Mouse (Mus musculus) heart, adult 2 months (tissue): ENCODE measurements at regions not wholly inside any gene's neighbourhood (a gene's known extent, or its start where the extent isn't known, plus 50 kb on each side); places are given as distances from the start of the nearest gene placed in this dataset.

Experiments
- DNase-seq, 2 experiments: peaks; one replicate each; pipeline ENCODE4 v3.0.0; 2021
- H3K27ac ChIP-seq: fragments of 200-600 bp; 2 replicates; pipeline ENCODE4 v1.8.1; 2022
- H3K27me3 ChIP-seq: fragments of 200-500 bp; 2 replicates; pipeline ENCODE4 v1.6.1; 2012; ENCODE audit warnings: mild to moderate bottlenecking, low read length, inconsistent platforms, mixed read lengths; ENCODE audit not compliant: control insufficient read depth, insufficient read depth
- H3K36me3 ChIP-seq: fragments of 200-500 bp; 2 replicates; pipeline ENCODE4 v1.6.1; 2012; ENCODE audit warnings: low read length, inconsistent platforms; ENCODE audit not compliant: control insufficient read depth, insufficient read depth
- H3K4me1 ChIP-seq: fragments of 200-500 bp; 2 replicates; pipeline ENCODE4 v1.6.1; 2011; ENCODE audit warnings: low read length; ENCODE audit not compliant: control insufficient read depth, insufficient read depth
- H3K4me3 ChIP-seq: fragments of 200-600 bp; 2 replicates; pipeline ENCODE4 v1.8.1; 2022
- H3K79me2 ChIP-seq: fragments of 200-500 bp; replicated peaks from 2 replicates; pipeline ENCODE4 v1.6.1; 2012; ENCODE audit warnings: mild to moderate bottlenecking, inconsistent platforms, low read length, moderate library complexity, mixed read lengths; ENCODE audit not compliant: control insufficient read depth, insufficient read depth
- H3K9ac ChIP-seq: fragments of 200-500 bp; 2 replicates; pipeline ENCODE4 v1.6.1; 2012; ENCODE audit warnings: low read depth, mild to moderate bottlenecking, control low read depth, inconsistent platforms, low read length, mixed read lengths
- CTCF ChIP-seq: fragments of 200-600 bp; IDR thresholded peaks from 2 replicates; pipeline ENCODE4 v1.8.1; 2022; ENCODE audit warnings: antibody characterized with exemption, mild to moderate bottlenecking, moderate library complexity
- EP300 ChIP-seq: fragments of 200-500 bp; IDR thresholded peaks from 2 replicates; pipeline ENCODE4 v1.6.1; 2011; ENCODE audit warnings: low read depth, low read length, control low read depth; ENCODE audit not compliant: insufficient read depth
- POLR2A ChIP-seq: fragments of 200-500 bp; IDR thresholded peaks from 2 replicates; pipeline ENCODE4 v1.6.1; 2011; ENCODE audit warnings: mild to moderate bottlenecking, low read depth, low read length, control low read depth; ENCODE audit not compliant: insufficient read depth
- WGBS: fragments of 180-500 bp; shearing (Covaris S2); methylation state at CpG from one replicate; pipeline ENCODE4 v1.1.7; 2018; 5-methylcytosine and 5-hydroxymethylcytosine counted together
- intact Hi-C: fragments of 180-260 bp; cut with DNase I; formaldehyde crosslinking; loops from one replicate; pipeline ENCODE4 v1.15.1; 2025

DNA sequence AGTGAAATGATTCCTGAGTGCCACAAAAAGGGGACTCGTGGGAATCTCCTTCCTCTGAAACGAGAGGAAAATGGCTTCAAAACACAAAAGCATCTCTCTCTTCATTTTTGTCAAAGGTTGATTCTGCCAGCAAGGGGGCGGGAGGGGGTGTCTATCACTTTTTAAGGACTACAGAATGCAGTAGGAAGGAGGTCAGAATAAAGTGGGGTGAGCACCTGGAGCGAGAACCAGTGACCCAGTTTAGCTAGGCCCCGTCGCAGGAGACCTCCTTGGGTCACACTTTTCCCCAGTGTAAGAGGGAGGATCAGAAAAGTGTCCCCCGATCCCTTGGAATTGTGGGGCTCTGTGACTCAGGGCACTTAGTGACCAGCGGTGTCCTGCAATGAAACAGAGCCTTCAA, 133.1 kb downstream of the Tgfb2 start:
- 92% methylated on average over 8 of the region's 8 CpGs for WGBS
- Histone ChIP-seq H3K27me3 (no peaks in the 10 kb centered on the region), H3K9ac (no peak overlapping the region), H3K36me3 (no peaks in the 10 kb centered on the region), H3K4me1 (peaks cover 4% of the 10 kb centered on the region), H3K27ac (no peak overlapping the region), H3K79me2 (no peaks in the 10 kb centered on the region), H3K4me3 (no peak overlapping the region)
- TF ChIP-seq EP300 (no peak), CTCF (no peak), POLR2A (no peak)
- intact Hi-C loops: loop anchor here (10.0 kb wide), 1 partner anchor 458 kb away; the partner anchor contains the start of gene Lyplal1
- no peak for DNase-seq

DNA sequence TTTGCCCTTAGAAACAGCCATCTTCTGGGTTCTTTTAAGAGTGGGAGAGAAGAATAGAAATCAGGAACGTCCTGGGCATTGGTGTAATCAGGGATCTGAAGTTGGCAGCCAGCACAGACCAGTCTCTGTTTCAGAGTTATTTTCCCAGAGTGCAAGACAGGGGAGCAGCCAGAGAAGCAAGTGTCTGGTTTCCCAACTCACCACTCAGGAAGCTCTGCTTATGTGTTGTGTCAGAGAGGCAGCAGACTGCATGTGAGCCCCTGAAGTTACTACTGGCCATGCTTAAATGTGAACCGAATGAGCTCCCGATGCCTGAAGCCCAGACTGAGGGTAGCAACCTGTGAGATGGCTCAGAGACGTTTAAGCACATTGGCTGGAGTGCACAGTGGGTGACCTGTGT, 133.7 kb downstream of the Tgfb2 start:
- no peak overlapping the region for H3K27ac ChIP-seq

DNA sequence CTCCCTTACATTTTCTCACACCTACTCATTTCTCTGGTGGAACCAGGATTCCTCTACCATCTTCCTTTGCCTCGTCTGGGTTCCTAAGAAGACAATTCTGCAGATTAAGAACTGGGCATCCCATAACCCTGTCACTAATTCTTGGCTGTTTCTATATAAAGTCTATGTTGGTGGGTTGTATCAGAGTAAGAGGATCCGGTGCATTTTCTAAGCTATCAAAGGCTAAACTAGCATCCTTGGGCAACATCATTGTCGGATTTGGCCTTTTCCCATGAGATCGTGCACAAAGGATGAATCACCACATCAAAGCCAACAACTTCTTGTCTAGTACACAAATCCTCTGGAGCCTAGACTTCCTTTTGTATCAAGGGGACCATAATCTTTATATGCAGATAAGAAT, 137.3 kb downstream of the Tgfb2 start:
- Histone ChIP-seq H3K79me2 (no peaks in the 10 kb centered on the region), H3K27me3 (no peaks in the 10 kb centered on the region), H3K36me3 (no peaks in the 10 kb centered on the region), H3K9ac (no peak overlapping the region), H3K27ac (no peak overlapping the region), H3K4me1 (peaks cover 4% of the 10 kb centered on the region; the same call in 1 of the 2 replicates), H3K4me3 (no peak overlapping the region)
- DNase-seq: no peak
- intact Hi-C loops: no loop called here
- no peak for TF ChIP-seq CTCF
- no peak for TF ChIP-seq EP300
- TF ChIP-seq POLR2A: no peak
- WGBS: 71% methylated on average over 4 of the region's 4 CpGs

More for the DNA sequence above, 133.7 kb downstream of the Tgfb2 start:
- TF ChIP-seq POLR2A (no peak), EP300 (no peak), CTCF (no peak)
- H3K4me1 ChIP-seq: peaks cover 4% of the 10 kb centered on the region; the same call in 1 of the 2 replicates
- H3K79me2 ChIP-seq: no peaks in the 10 kb centered on the region
- no peaks in the 10 kb centered on the region for H3K36me3 ChIP-seq
- H3K4me3 ChIP-seq: no peak overlapping the region
- no peak overlapping the region for H3K9ac ChIP-seq
- 64% methylated on average over 4 of the region's 4 CpGs for WGBS
- H3K27me3 ChIP-seq: no peaks in the 10 kb centered on the region
- no peak for DNase-seq
- intact Hi-C loops: loop anchor here (10.0 kb wide), 1 partner anchor 457 kb away; the partner anchor contains the start of gene Lyplal1

DNA sequence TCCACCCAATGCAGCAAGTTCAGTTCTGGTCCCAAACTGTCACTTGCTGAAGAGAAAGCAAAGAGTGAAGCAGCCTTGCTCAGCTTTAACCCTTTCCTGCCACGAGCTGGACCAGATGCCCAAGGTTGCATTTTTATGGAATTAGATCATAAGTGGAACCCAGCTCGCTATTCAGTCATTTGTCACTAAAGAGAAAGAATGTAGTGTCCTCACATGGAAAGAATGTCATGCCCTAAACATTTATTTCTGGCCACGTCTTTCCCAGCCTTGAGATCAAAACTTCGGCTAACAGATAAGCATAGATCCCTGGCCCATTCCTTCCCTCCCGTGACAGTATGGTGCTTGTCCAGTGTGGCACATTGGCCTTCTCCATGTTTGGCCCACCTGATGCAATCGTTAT, 137.7 kb downstream of the Tgfb2 start:
- no peaks in the 10 kb centered on the region for H3K36me3 ChIP-seq

DNA sequence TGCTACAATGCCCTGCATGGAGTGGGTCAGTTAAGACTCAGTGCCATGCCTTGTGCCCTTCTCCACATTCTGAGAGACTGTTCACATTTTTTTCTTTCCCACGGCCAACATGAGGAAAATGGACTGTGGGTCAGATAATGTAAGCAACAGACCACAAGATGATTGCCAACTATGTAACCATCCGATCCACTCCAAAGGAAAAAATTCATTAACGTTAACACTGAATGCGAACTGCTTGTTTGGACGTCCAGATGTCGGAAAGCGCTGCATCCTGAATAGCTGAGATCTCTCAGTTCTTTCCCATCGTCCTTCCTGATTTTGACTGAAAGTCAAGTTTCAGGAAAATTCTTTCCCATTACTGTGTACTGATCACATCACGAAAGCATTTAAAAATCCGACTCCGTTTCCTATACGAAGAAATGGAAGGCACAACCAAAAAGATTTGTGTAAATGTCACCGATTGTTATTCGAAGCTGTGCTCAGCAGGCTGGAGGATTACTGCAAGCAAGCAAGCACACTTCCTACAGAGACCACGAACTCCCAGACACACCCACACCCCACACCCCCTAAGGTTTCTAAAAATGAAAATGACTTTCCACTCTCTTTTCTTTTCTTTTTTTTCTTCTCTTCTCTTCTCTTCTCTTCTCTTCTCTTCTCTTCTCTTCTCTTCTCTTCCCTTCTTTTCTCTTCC, 138.5 kb downstream of the Tgfb2 start:
- Histone ChIP-seq H3K36me3 (no peaks in the 10 kb centered on the region), H3K27me3 (no peaks in the 10 kb centered on the region), H3K27ac (no peak overlapping the region; the same call in 1 of the 2 replicates), H3K4me1 (peaks cover 4% of the 10 kb centered on the region; the same call in 1 of the 2 replicates), H3K9ac (no peak overlapping the region; the same call in 1 of the 2 replicates), H3K79me2 (no peaks in the 10 kb centered on the region), H3K4me3 (no peak overlapping the region)
- intact Hi-C loops: no loop called here
- DNase-seq: no peak
- WGBS: 27% methylated on average over 15 of the region's 15 CpGs
- TF ChIP-seq CTCF (no peak), EP300 (no peak), POLR2A (no peak)

More for the DNA sequence above, 137.7 kb downstream of the Tgfb2 start:
- Histone ChIP-seq H3K4me3 (no peak overlapping the region), H3K27me3 (no peaks in the 10 kb centered on the region), H3K9ac (no peak overlapping the region), H3K4me1 (peaks cover 4% of the 10 kb centered on the region; the same call in 1 of the 2 replicates), H3K79me2 (no peaks in the 10 kb centered on the region), H3K27ac (no peak overlapping the region)
- TF ChIP-seq CTCF (no peak), POLR2A (no peak), EP300 (no peak)
- WGBS: 33% methylated on average over 6 of the region's 6 CpGs
- DNase-seq: no peak
- intact Hi-C loops: no loop called here

DNA sequence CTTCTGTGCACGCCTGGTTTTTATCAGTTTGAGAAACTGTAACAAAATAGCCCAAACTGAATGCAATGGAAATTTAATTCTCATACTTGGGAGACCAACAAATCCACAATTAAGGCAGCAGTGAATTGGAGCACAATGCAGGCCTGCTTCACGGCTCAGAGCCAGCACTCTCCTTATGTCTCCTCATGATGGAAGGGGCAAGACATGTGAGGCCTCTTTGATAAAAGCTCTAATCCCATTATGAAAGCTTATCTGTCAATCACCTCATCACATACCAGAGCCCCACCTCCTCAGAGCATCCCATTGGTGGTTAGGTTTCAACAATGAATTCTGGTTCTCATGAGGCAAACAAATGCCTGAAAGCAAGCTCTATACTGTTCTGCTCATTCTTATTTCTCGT, 143.8 kb downstream of the Tgfb2 start:
- H3K79me2 ChIP-seq: no peaks in the 10 kb centered on the region
- H3K36me3 ChIP-seq: no peaks in the 10 kb centered on the region
- intact Hi-C loops: no loop called here
- H3K27me3 ChIP-seq: no peaks in the 10 kb centered on the region
- H3K4me1 ChIP-seq: no peaks in the 10 kb centered on the region; the same call in 1 of the 2 replicates
- H3K9ac ChIP-seq: no peak overlapping the region
- DNase-seq: no peak
- TF ChIP-seq POLR2A (no peak), EP300 (no peak), CTCF (no peak)
- H3K27ac ChIP-seq: no peak overlapping the region
- H3K4me3 ChIP-seq: no peak overlapping the region
- 84% methylated on average over 3 of the region's 3 CpGs for WGBS
